Mouse (Mus musculus) ovary, postnatal 14 days (tissue): ENCODE data around the gene Zfp865.
"Not testable (repeated sequence)": the region's sequence is repeated elsewhere in the genome, so short reads cannot be mapped to it uniquely, and the experiment has no call there.

Experiments used
- DNase-seq: peaks from one replicate; pipeline ENCODE4 v3.0.0; 2022; ENCODE audit warnings: low spot score

Gene Zfp865

DNA sequence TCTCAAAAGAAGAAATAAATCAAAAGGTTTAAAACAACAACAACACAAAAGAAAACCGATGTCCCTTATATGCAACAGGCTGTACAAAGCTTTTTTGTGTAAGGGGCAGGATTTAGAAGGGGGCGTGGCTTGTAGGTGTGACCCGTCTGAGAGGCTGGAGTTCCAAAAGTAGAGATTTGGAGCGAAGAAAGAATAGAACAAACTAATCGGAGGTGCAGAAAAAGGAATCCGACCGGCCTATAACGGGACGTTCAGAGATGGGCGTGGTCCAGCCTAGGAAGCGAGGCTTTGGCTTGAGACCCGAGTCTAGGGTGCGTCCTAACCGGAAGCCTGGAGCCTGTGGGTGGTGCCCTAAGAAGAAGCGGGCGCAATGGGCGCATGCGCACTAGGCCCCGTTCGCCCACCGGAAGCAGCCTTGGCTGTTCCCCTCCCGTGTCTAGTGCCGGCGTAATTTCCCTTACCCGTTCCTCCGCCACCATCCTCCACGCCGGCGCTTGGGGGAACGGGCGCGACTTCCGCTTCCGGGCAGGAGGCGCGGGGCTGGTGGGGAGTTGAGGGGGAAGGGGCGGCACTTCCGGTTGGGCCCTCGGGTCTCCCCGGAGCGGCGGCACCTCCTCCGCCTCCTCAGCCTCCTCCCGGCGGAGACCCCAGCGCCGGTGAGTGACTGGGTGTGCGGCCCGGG, at the start of gene Zfp865, which contains the start of gene Ccdc106:
Zfp865 (plus strand) TSS at position 377 of the 682 bp plus-strand sequence.
Ccdc106 (plus strand) TSS at position 554 of the 682 bp plus-strand sequence.
- DNase-seq, result peak; percentile 96

DNA sequence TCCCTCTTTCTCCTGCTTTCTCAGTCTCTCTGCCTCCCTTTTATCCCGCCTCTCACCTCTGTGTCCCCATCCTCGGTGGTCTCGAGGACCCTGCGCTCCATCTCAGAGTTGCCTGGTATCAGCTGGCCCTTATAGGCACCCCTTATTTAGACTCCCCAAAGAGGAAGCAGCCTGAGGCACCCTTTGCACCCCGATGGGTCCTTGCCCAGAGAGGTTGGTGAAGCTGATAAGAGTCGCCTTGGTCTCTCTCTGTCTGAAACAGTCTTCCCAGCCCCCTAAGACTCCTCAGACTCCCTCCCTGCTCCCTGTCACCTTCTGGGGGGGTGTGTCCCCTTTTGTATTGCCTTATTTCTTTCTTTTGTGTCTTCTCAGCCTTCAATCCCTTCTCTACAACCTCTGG, 49.1 kb upstream of the Zfp865 start, which contains the start of gene Sbk3:
Sbk3 (minus strand) TSS at position 101 of the 400 bp plus-strand sequence.
- DNase-seq, result no peak

DNA sequence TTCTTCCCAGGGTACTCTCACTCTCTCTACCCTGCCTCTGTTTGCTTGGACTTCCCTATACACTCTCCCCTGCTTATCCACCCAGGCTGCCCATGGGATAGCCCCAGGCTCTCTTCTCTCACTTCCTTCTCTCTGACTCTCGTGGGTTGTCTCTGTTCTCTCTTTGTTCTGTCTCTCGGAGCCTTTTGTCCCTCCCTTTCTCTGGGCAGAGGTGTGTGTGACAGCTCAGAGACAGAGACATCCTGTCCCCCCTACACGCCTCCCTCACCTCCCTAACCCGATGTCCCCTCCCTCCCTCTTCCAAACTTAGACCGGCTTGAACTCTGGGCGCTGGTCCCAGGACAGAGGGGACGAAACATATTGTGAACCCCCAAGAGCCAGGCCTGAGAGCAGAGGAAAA, 48.5 kb upstream of the Zfp865 start:
- no peak for DNase-seq

- DNase-seq, result no peak
These were observed 47.7 kb upstream of the Zfp865 start for GRCm38 (mm10) chr7:4972321-4973047.

DNA sequence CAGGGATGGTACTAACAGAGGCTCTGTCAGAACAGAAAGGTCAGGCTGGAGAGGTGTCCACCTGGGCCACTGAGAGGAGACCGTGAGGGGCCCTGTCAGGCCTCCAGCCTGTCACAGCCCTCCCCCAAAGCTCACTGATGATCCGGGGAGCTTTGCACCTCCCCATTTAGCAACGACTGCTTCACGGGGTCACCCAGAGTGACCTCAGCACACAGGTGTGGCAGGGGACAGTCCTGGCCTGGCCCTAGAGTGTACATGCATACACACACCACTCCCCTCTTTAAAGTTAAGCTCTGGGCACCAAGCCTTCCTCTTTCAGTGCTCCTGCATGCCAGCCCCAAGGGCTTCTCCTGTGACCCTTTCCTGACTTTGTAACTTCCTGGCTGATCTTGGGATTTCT, 44.7 kb upstream of the Zfp865 start:
- no peak for DNase-seq

DNA sequence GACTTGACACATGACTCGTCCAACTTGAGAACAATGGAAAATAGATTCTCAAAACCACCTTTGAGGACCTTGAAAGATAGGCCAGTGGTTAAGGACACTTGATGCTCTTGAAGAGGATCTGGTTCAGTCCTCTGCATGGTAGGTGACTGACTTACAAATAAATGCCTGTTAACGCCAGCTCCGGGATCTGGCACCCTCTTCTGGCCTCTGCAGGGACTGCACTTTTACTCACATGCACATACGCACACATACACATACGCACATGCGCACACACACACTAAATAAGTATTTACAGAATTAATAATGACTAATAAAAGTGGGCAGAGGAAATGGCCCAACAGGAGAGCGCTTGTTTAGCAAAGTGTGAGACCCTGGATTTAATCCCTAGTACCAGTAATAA, 43.3 kb upstream of the Zfp865 start:
- DNase-seq, result no peak

DNA sequence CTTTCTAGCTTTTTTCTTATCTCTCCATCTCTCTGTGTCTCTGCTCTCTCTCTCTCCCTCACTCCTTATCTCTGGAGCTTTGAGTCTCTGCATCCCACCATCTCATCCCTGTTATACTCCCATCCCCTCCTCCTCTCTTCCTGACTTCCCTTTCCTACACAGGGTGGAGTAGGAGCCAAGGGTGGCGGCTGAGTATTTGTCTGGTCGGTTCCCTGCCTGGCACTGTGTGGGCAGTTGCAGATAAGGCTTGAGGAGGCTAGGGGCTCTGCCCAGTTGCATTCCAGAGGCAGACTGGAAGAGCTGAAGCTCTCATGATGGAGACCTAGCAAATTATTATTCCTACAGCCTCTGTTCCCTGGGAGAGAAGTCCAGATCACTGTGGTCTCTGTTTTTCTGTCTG, 31.9 kb upstream of the Zfp865 start:
- DNase-seq, result no peak

DNA sequence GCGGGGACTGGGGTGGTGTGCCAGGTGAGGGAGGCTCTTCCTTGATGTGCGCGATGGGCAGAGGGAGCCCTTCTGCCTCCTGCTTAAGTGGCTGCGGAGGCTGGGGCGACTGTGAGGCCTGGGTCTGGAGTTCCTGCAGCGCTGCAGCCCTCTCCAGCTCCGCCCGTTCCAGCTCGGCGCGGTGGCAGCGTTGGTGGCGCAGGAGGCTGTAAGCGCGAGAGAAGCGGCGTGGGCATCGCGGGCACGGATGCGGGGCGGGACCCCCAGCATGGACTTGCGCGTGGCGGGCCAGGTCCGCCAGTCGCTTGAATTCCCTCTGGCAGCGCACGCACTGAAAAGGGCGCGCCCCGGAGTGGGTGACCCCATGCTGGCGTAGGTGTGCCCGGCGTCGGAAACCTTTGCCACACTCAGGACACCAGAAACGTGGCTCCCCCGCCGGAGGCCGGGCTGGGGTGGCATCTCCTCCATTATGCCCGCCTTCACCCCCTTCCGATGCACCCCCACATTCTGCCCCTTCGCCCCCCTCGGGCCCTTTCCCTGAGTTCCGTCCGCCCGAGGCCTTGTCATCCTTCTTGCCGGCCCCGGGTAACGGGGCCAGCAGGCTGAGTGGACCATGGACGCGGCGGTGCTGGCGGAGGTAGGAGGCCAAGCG, 26.7 kb upstream of the Zfp865 start:
- DNase-seq, result no peak

DNA sequence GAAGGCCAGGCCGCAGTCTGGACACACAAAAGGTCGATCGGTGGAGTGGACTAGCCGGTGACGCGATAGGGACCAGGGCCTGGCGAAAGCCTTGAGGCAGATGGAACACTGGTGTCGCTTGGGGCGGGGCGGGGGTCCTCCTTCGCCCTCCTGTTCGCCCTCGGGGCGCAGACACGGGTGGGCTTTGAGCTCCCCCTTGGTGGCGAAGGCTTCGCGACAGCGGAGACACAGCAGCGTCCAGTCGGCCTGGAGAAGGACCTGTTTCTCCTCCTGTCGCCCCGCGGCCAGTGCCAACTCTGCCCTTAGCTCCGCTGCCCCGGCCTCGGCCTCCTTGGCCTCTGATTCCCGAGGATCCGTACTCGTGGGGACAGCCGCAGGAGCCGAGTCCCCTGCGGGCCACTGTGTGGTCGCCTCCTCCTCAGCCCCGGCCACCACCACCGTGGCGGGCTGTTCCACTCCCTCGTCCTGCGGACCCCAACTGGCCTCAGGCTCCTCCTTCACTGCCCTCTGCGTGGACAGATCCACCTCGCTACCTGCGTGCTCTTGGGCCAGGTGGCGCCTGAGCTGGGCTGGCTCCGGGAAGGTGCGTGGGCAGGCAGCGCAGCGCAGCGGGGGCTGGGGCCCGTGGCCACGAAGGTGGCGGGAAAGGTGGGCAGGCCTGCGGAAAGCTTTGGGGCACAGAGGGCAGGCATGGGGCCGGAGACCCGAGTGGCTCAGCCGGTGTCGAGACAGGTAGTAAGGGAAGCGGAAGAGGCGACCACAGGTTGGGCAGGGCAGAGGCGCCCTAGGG, 26.0 kb upstream of the Zfp865 start:
- no peak for DNase-seq

GRCm38 (mm10) chr7:4995268-4996002, 24.7 kb upstream of the Zfp865 start:
- no peak for DNase-seq

DNA sequence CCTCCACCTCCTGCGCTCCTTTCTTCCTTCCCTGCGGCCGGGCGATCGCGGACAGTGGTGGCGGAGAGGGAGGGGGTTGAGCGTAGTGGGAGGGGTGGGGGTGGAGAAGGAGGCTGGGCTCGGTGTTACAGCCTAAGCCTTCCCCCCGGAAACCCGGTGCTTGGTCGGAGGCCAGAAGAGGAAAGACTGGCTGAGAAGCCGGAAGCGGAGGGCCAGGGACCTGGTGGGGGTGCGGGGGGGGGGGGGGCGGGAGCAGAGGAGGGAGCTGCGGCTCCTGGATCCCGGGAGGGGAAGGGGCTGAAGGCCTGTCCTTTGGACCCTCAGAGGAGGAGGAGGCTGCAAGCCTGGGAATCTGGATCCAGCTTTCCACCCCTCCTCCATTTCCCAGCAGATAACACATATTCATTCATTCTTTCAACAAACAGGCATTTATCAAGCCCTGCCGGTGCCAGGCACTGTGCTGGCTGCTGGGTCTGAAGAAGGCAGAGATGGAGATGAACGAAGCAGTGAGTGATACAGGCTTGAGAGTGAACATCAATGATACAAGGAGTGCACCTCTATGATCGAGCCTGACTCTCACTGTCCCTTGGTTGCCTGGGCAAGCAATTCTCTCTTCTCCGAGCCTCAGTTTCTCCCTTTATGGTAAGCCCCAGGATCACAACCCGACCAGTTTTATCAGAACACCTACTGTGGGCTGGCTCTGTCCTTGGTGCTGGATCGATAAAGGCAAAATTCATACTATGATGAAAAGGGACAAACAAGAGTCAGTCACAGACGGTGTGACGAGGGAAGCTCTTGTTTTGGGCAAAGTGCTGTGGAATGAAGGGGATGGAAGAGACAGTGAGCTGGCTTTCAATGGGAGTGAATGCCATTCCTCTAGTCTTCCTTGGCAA, 23.9 kb upstream of the Zfp865 start, which contains the start of gene Zfp579:
Zfp579 (minus strand) TSS at position 156 of the 893 bp plus-strand sequence.
- peak; percentile 97 for DNase-seq

- no peak for DNase-seq
These were observed 23.2 kb upstream of the Zfp865 start for GRCm38 (mm10) chr7:4996934-4997333.

DNA sequence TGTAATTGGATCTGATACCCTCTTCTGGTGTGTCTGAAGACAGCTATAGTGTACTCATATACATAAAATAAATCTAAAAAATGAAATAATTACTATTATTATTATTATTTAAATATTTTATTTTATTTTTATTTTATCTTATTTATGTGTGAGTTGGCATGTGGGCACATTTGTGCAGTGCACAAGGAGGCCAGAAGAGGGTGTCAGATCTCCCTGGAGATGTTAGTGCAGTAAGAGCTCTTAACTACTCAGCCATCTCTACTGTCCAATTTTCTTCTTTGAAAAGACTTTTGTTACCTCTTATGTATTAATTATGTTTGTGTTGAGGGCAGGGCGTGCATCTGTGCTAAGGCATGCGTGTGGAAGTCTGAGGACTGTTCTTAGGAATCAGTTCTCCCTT, 20.3 kb upstream of the Zfp865 start:
- DNase-seq, result no peak

DNA sequence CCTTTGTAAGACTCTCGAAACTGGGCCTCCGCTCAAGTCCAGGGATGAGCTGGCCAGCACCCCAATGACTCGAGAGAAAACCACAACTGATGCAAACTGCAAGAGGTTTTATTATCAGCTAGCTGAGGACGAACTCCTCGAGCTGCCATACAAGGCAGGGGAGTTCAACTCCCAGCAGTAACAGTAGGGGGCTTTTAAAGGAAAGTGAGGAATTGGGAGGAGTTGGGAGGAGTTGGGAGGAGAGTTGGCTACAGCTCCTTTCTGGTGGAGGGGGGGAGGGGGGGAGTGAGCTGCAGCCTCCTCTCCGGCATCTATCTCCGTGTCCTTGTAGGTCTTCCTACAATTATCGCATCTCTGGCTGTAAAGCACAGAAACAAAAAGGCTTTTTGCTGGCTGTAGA, 17.3 kb upstream of the Zfp865 start:
- not testable (repeated sequence) for DNase-seq

DNA sequence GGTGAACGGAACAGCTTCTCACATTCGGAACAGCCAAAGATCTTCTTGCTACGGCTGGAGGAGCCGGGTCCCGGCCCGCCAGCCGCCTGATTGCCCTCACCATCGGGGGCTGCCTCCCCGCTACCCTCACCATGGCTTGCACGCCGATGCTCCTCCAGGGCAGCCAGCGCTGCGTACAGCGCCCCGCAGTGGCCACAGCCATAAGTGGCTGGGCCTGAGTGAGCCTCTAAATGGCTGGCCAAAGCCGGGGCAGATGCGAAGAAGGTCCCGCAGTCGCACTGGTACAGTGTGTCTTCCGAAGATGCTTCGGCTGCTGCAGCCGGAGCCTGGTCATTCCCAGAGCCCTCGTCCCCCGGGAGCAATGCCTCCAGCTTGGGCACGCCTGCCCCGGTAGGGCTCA, 11.9 kb upstream of the Zfp865 start:
- no peak for DNase-seq

- DNase-seq, result no peak
These were observed 7.3 kb upstream of the Zfp865 start for GRCm38 (mm10) chr7:5012681-5013513.

- DNase-seq, result peak; percentile 97
These were observed 5.7 kb upstream of the Zfp865 start, which contains the start of the genes Zfp524 and Fiz1 for GRCm38 (mm10) chr7:5014251-5015117. TSS of gene Zfp524 (plus strand) at chr7:5014415. TSS of gene Fiz1 (minus strand) at chr7:5014697.
